Mouse (Mus musculus): ENCODE measurements around the gene Prr5l.

- TF ChIP-seq POLR2A (IDR thresholded peaks at IDR 0.05; ENCODE audit: low read depth, low read length): no peak
- TF ChIP-seq CTCF (IDR thresholded peaks at IDR 0.05; ENCODE audit: borderline replicate concordance, insufficient read depth, low read length): no peak
These were observed 47.9 kb downstream of the Prr5l start for GRCm38 (mm10) chr2:101834816-101835523.

Data from embryonic fibroblast, embryonic 13.5 days (primary cell).